Mouse (Mus musculus): Measurements from ENCODE around the gene Polr2e. TPM values are rescaled to one million over a fixed set of nuclear protein-coding genes. Genes with fewer than 3 reads are reported as not detected.

The Polr2e gene
- total RNA-seq, 2 experiments from 2014 or later: 74.8 to 86.0 TPM

GRCm38 (mm10) chr10:80016511-80016910 is 23.1 kb downstream of the Polr2e start, which contains the start of gene Arhgap45:
Gene Arhgap45 (plus strand): TSS chr10:80016653.
- no peak for DNase-seq

- no peak for DNase-seq
These were observed 24.0 kb downstream of the Polr2e start for GRCm38 (mm10) chr10:80015583-80015982.

- DNase-seq: no peak
These were observed 24.9 kb downstream of the Polr2e start for GRCm38 (mm10) chr10:80014484-80015290.

GRCm38 (mm10) chr10:80013609-80014008 is 26.0 kb downstream of the Polr2e start:
- no peak for DNase-seq

GRCm38 (mm10) chr10:80011740-80012139 is 27.9 kb downstream of the Polr2e start:
- no peak for DNase-seq

- no peak for DNase-seq
These were observed 35.3 kb downstream of the Polr2e start for GRCm38 (mm10) chr10:80004233-80004705.

- DNase-seq: no peak
These were observed 36.0 kb downstream of the Polr2e start for GRCm38 (mm10) chr10:80003374-80004232.

GRCm38 (mm10) chr10:80002829-80003228 is 36.8 kb downstream of the Polr2e start:
- no peak for DNase-seq

- DNase-seq: no peak
These were observed 37.6 kb downstream of the Polr2e start for GRCm38 (mm10) chr10:80001945-80002344.

- DNase-seq: no peak
These were observed 41.8 kb downstream of the Polr2e start for GRCm38 (mm10) chr10:79997819-79998218.

- peak; percentile 60 to 66 for DNase-seq
These were observed 42.4 kb downstream of the Polr2e start for GRCm38 (mm10) chr10:79997034-79997760.

- DNase-seq: peak; percentile 92 to 96
These were observed 43.1 kb downstream of the Polr2e start, which contains the start of gene Abca7 for GRCm38 (mm10) chr10:79996272-79997033. Gene Abca7 (plus strand): TSS chr10:79996494.

GRCm38 (mm10) chr10:79995636-79996035 is 44.0 kb downstream of the Polr2e start:
- DNase-seq: no peak

- DNase-seq: no peak
These were observed 45.0 kb downstream of the Polr2e start for GRCm38 (mm10) chr10:79994397-79995115.

- DNase-seq: no peak
These were observed 48.0 kb downstream of the Polr2e start for GRCm38 (mm10) chr10:79991548-79991947.

- DNase-seq: no peak
These were observed 48.5 kb downstream of the Polr2e start for GRCm38 (mm10) chr10:79991099-79991498.

GRCm38 (mm10) chr10:79989870-79990269 is 49.7 kb downstream of the Polr2e start:
- DNase-seq: no peak

- no peak for DNase-seq
These were observed 50.3 kb downstream of the Polr2e start for GRCm38 (mm10) chr10:79989272-79989786.

- DNase-seq: no peak
These were observed 50.9 kb downstream of the Polr2e start, which contains the start of gene Cnn2 for GRCm38 (mm10) chr10:79988506-79989271. Gene Cnn2 (plus strand): TSS chr10:79988584.
